Mouse (Mus musculus) layer of hippocampus, postnatal 14 days (tissue): Measurements from ENCODE around the gene Cnih1. TPM values are rescaled to one million over a fixed set of nuclear protein-coding genes. Genes with fewer than 3 reads are reported as not detected.
A peak's percentile ranks its signal among the peaks of the same experiment; 100 is the strongest.
"Not testable (repeated sequence)": the region's sequence is repeated elsewhere in the genome, so short reads cannot be mapped to it uniquely, and the experiment has no call there.

ENCODE experiments used
- DNase-seq, 2 experiments: peaks; one replicate each; pipeline ENCODE4 v3.0.0; 2021 to 2022; ENCODE audit warnings: low spot score in 2 of 2, mixed read lengths in 1 of 2
- long read RNA-seq, 2 experiments: library from polyadenylated mRNA; stranded (forward); transcript quantifications; one replicate each; pipeline ENCODE4 v2.0.0; 2021
- total RNA-seq, 2 experiments: library from RNA; stranded (reverse); gene quantifications; 2 replicates each; pipeline ENCODE4 v1.2.3; 2021

Gene Cnih1
- total RNA-seq, result 10 to 100 TPM; 66.1 to 69.6 TPM
- long read RNA-seq, experiment 1, transcript Cnih1-202 (6 exons, 789 nt), result minor isoform, 7 of 67 reads
- long read RNA-seq, experiment 1, transcript Cnih1-201 (5 exons, 1,538 nt), result major isoform, 57 of 67 reads
- long read RNA-seq, experiment 1, partial matches to known transcripts, result 0 of 67 reads
- long read RNA-seq, experiment 1, other reads (novel, unspliced or antisense), result 3 of 67 reads
- long read RNA-seq, experiment 2, transcript Cnih1-202 (6 exons, 789 nt), result minor isoform, 20 of 136 reads
- long read RNA-seq, experiment 2, transcript Cnih1-201 (5 exons, 1,538 nt), result major isoform, 108 of 136 reads
- long read RNA-seq, experiment 2, partial matches to known transcripts, result 0 of 136 reads
- long read RNA-seq, experiment 2, other reads (novel, unspliced or antisense), result 8 of 136 reads

- peak; percentile 87 to 92 for DNase-seq
Observed at GRCm38 (mm10) chr14:46787787-46788504, at the start of gene Cnih1. TSS of gene Cnih1 (minus strand) at chr14:46788411.

- no peak for DNase-seq
Observed at GRCm38 (mm10) chr14:46832354-46833272, 44.4 kb upstream of the Cnih1 start.

- peak; percentile 83 to 92 for DNase-seq
Observed at GRCm38 (mm10) chr14:46831837-46832333, 43.7 kb upstream of the Cnih1 start, which contains the start of gene Cgrrf1. TSS of gene Cgrrf1 (plus strand) at chr14:46832125.

- no peak for DNase-seq
Observed at GRCm38 (mm10) chr14:46831295-46831694, 43.1 kb upstream of the Cnih1 start.

- no peak for DNase-seq
Observed at GRCm38 (mm10) chr14:46827430-46827829, 39.2 kb upstream of the Cnih1 start.

GRCm38 (mm10) chr14:46823996-46824395 lies 35.8 kb upstream of the Cnih1 start:
- DNase-seq, result no peak

GRCm38 (mm10) chr14:46821873-46822716 lies 33.9 kb upstream of the Cnih1 start, which contains the start of gene Gmfb:
TSS of gene Gmfb (minus strand) at chr14:46822242.
- DNase-seq, result peak; percentile 94 to 95

- peak in 1 of 2 experiments; percentile 9 for DNase-seq
Observed at GRCm38 (mm10) chr14:46821271-46821872, 33.2 kb upstream of the Cnih1 start.

GRCm38 (mm10) chr14:46819961-46820360 lies 31.8 kb upstream of the Cnih1 start:
- DNase-seq, result not testable (repeated sequence)

- DNase-seq, result no peak
Observed at GRCm38 (mm10) chr14:46818743-46819142, 30.5 kb upstream of the Cnih1 start.

- DNase-seq, result no peak
Observed at GRCm38 (mm10) chr14:46816916-46817622, 28.9 kb upstream of the Cnih1 start.

- no peak for DNase-seq
Observed at GRCm38 (mm10) chr14:46815640-46816039, 27.4 kb upstream of the Cnih1 start.

- DNase-seq, result no peak
Observed at GRCm38 (mm10) chr14:46807927-46808326, 19.7 kb upstream of the Cnih1 start.

GRCm38 (mm10) chr14:46806186-46806585 lies 18.0 kb upstream of the Cnih1 start:
- no peak for DNase-seq

GRCm38 (mm10) chr14:46803791-46804190 lies 15.6 kb upstream of the Cnih1 start:
- no peak for DNase-seq

- no peak for DNase-seq
Observed at GRCm38 (mm10) chr14:46803259-46803658, 15.0 kb upstream of the Cnih1 start.

GRCm38 (mm10) chr14:46800684-46801345 lies 12.6 kb upstream of the Cnih1 start:
- no peak for DNase-seq

GRCm38 (mm10) chr14:46794157-46794556 lies 5.9 kb upstream of the Cnih1 start:
- DNase-seq, result no peak
